In the genomic region with DNA sequence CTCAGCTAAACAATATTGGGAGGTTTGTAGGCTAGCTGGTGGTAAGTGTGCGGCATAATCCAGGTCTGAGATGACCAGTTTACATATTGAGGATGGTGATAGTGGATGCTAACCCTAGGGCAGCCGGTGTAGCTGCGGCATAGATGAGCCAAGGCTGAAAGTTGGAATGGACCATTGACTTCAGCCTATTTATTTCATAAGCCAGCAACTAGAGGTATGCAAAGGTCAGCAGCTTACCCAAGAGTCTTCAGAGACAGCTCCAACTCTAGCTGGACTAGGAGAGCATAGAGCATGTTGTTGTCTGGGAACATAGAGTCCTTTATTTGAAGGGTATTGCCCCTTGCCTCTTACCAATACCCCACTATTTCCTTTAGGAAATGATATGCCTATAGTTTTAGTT, we compare ENCODE assay signal across 24 mouse cellular contexts. TPM values are rescaled to one million over a fixed set of nuclear protein-coding genes. Genes with fewer than 3 reads are reported as not detected.
DNase-seq lines count a peak whose midpoint lies in the region; ATAC-seq and TF ChIP-seq lines count a peak whose summit lies in the region.
"Had no signal": no experiment of that assay in that cellular context is flagged by ENCODE, and none has a peak within 500 bp of the region (broad histone marks: within the 10 kb centered on the region; RNA-seq: fewer than 3 reads in every experiment).

No protein-coding gene starts in this region.

- TF ChIP-seq EP300 in liver, postnatal 0 days (IDR thresholded peaks at IDR 0.05; ENCODE audit: low read depth) = 0 out of 2 replicates have a peak, but pooled peaks have one; percentile 22

- no peak overlapping the region for H3K9ac ChIP-seq in embryonic facial prominence, embryonic 13.5 days
- no peak overlapping the region for H3K9ac ChIP-seq in liver, postnatal 0 days (replicated peaks)
- no peak overlapping the region for H3K9ac ChIP-seq in liver, embryonic 11.5 days (ENCODE audit: low read depth, low read length)
- H3K9ac ChIP-seq: forebrain, embryonic 12.5 days; forebrain, embryonic 15.5 days; heart, embryonic 12.5 days; heart, embryonic 15.5 days; hindbrain, embryonic 13.5 days had no signal

- no peak overlapping the region for H3K4me2 ChIP-seq in embryonic facial prominence, embryonic 13.5 days
- H3K4me2 ChIP-seq in liver, postnatal 0 days (ENCODE audit: low read depth, low read length) = no peak overlapping the region
- H3K4me2 ChIP-seq in liver, embryonic 11.5 days = no peak overlapping the region
- H3K4me2 ChIP-seq: forebrain, embryonic 12.5 days; forebrain, embryonic 15.5 days; heart, embryonic 12.5 days; heart, embryonic 15.5 days; hindbrain, embryonic 13.5 days had no signal

- no peak for DNase-seq in embryonic facial prominence, embryonic 10.5 days (ENCODE audit: low spot score)
- peak; percentile 45 for DNase-seq in kidney, adult 9 months
- no peak for DNase-seq in kidney, postnatal 14 days
- no peak for DNase-seq in liver, postnatal 0 days
- no peak for DNase-seq in liver, embryonic 11.5 days (ENCODE audit: low spot score)
- DNase-seq: adrenal gland, postnatal 10 days; adrenal gland, postnatal 36 days; cerebellum, adult 2 months; cerebellum, adult 9-11 months; cerebellum, postnatal 25 days; gastrocnemius, postnatal 25 days; heart, adult 18-20 months; heart, postnatal 10 days; heart, postnatal 36 days had no signal

- no peaks in the 10 kb centered on the region for H3K36me3 ChIP-seq in embryonic facial prominence, embryonic 13.5 days
- no peaks in the 10 kb centered on the region for H3K36me3 ChIP-seq in embryonic facial prominence, embryonic 10.5 days (replicated peaks)
- no peaks in the 10 kb centered on the region for H3K36me3 ChIP-seq in liver, postnatal 0 days (replicated peaks; ENCODE audit: insufficient read depth, low read length)
- H3K36me3 ChIP-seq in liver, embryonic 11.5 days (ENCODE audit: control insufficient read depth, insufficient read depth, low read length) = no peaks in the 10 kb centered on the region
- H3K36me3 ChIP-seq: forebrain, embryonic 12.5 days; forebrain, embryonic 15.5 days; heart, embryonic 12.5 days; heart, embryonic 15.5 days; hindbrain, embryonic 10.5 days; hindbrain, embryonic 13.5 days had no signal

- 97% methylated on average over 3 of the region's 3 CpGs for WGBS in embryonic facial prominence, embryonic 13.5 days
- 94% methylated on average over 3 of the region's 3 CpGs for WGBS in embryonic facial prominence, embryonic 10.5 days
- WGBS in liver, postnatal 0 days (ENCODE audit: insufficient replicate concordance) = 68% methylated on average over 3 of the region's 3 CpGs
- WGBS in liver, embryonic 11.5 days = 91% methylated on average over 3 of the region's 3 CpGs

- peak overlapping the region; percentile 48; the same call in 1 of the 2 replicates for H3K27ac ChIP-seq in embryonic facial prominence, embryonic 13.5 days
- no peak overlapping the region for H3K27ac ChIP-seq in embryonic facial prominence, embryonic 10.5 days (replicated peaks)
- peak overlapping the region; percentile 11; the same call in 1 of the 2 replicates for H3K27ac ChIP-seq in liver, postnatal 0 days (ENCODE audit: low read depth)
- no peak overlapping the region for H3K27ac ChIP-seq in liver, embryonic 11.5 days (ENCODE audit: low read depth, low read length)
- H3K27ac ChIP-seq: forebrain, embryonic 12.5 days; forebrain, embryonic 15.5 days; heart, embryonic 15.5 days; hindbrain, embryonic 10.5 days; hindbrain, embryonic 13.5 days had no signal

- H3K27me3 ChIP-seq in embryonic facial prominence, embryonic 13.5 days = no peaks in the 10 kb centered on the region
- H3K27me3 ChIP-seq in embryonic facial prominence, embryonic 10.5 days (replicated peaks; ENCODE audit: low read depth, poor library complexity, severe bottlenecking) = no peaks in the 10 kb centered on the region
- H3K27me3 ChIP-seq in liver, postnatal 0 days (ENCODE audit: insufficient read depth, low read length) = no peaks in the 10 kb centered on the region
- H3K27me3 ChIP-seq in liver, embryonic 11.5 days (replicated peaks; ENCODE audit: control insufficient read depth, insufficient read depth, low read length) = no peaks in the 10 kb centered on the region
- H3K27me3 ChIP-seq: forebrain, embryonic 12.5 days; forebrain, embryonic 15.5 days; heart, embryonic 12.5 days; heart, embryonic 15.5 days; hindbrain, embryonic 13.5 days had no signal

- H3K9me3 ChIP-seq in embryonic facial prominence, embryonic 13.5 days = no peaks in the 10 kb centered on the region
- no peaks in the 10 kb centered on the region for H3K9me3 ChIP-seq in embryonic facial prominence, embryonic 10.5 days
- no peaks in the 10 kb centered on the region for H3K9me3 ChIP-seq in liver, postnatal 0 days (ENCODE audit: low read length)
- no peaks in the 10 kb centered on the region for H3K9me3 ChIP-seq in liver, embryonic 11.5 days (ENCODE audit: control insufficient read depth, low read length)
- H3K9me3 ChIP-seq: forebrain, embryonic 12.5 days; forebrain, embryonic 15.5 days; heart, embryonic 12.5 days; heart, embryonic 15.5 days; hindbrain, embryonic 10.5 days; hindbrain, embryonic 13.5 days had no signal

- no peak for ATAC-seq in embryonic facial prominence, embryonic 13.5 days (ENCODE audit: insufficient number of reproducible peaks, insufficient read depth, low FRiP score, low TSS enrichment, low read depth)
- ATAC-seq in liver, postnatal 0 days = peak; percentile 71
- no peak for ATAC-seq in liver, embryonic 11.5 days (replicated peaks; ENCODE audit: low FRiP score)
- ATAC-seq: activated CD4-positive, CD25-positive, alpha-beta regulatory T cell, adult 4 months; forebrain, embryonic 15.5 days; hindbrain, embryonic 16.5 days had no signal

- H3K4me1 ChIP-seq in embryonic facial prominence, embryonic 13.5 days = peaks cover 15% of the 10 kb centered on the region
- H3K4me1 ChIP-seq in embryonic facial prominence, embryonic 10.5 days = no peaks in the 10 kb centered on the region
- H3K4me1 ChIP-seq in liver, postnatal 0 days (ENCODE audit: insufficient read depth) = peaks cover 5% of the 10 kb centered on the region; the same call in 1 of the 2 replicates
- no peaks in the 10 kb centered on the region for H3K4me1 ChIP-seq in liver, embryonic 11.5 days (replicated peaks; ENCODE audit: control insufficient read depth, insufficient read depth, low read length)
- H3K4me1 ChIP-seq: forebrain, embryonic 12.5 days; forebrain, embryonic 15.5 days; heart, embryonic 12.5 days; heart, embryonic 15.5 days; hindbrain, embryonic 10.5 days; hindbrain, embryonic 13.5 days had no signal

- no peak overlapping the region for H3K4me3 ChIP-seq in embryonic facial prominence, embryonic 13.5 days
- H3K4me3 ChIP-seq in embryonic facial prominence, embryonic 10.5 days = no peak overlapping the region
- no peak overlapping the region for H3K4me3 ChIP-seq in liver, postnatal 0 days (ENCODE audit: low read depth, low read length)
- H3K4me3 ChIP-seq in liver, embryonic 11.5 days (ENCODE audit: low read depth, low read length) = no peak overlapping the region
- H3K4me3 ChIP-seq: erythroblast, embryonic 14.5 days; forebrain, embryonic 12.5 days; forebrain, embryonic 15.5 days; heart, embryonic 12.5 days; heart, embryonic 15.5 days; hindbrain, embryonic 10.5 days; hindbrain, embryonic 13.5 days had no signal

- no peak for TF ChIP-seq CTCF in liver, postnatal 0 days (IDR thresholded peaks at IDR 0.05; ENCODE audit: low read depth)

RNA-seq across cellular contexts. Expression of a gene that starts 21.4 kb away (rescaled TPM):
- 0.79 and 0.88 TPM in 2 replicates for polyA plus RNA-seq in embryonic facial prominence, embryonic 13.5 days (2015; fragmentation: Nextera tagmentation; extraction: Ambion mirVana)
- polyA plus RNA-seq in embryonic facial prominence, embryonic 10.5 days (2016; fragmentation: Nextera tagmentation; extraction: Ambion mirVana) = 0.16 and 0.44 TPM in 2 replicates
- polyA plus RNA-seq in liver, postnatal 0 days (2015; fragmentation: Nextera tagmentation; extraction: Ambion mirVana) = 1.6 and 1.7 TPM in 2 replicates
- 0.10 TPM in 1 of 2 replicates, not detected in the other for polyA plus RNA-seq in liver, embryonic 11.5 days (2014; fragmentation: Nextera tagmentation; extraction: Ambion mirVana)
- polyA plus RNA-seq: activated CD4-positive, CD25-positive, alpha-beta regulatory T cell, adult 4 months; cerebellum, adult 2 months had no signal

Comparison
In these comparisons a context has a peak if more than half of its experiments do, and no peak if none do; other contexts are left out.
1. H3K27ac ChIP-seq: peak in embryonic facial prominence, embryonic 13.5 days (single experiment) and liver, postnatal 0 days (single experiment); none in embryonic facial prominence, embryonic 10.5 days (single experiment) and liver, embryonic 11.5 days (single experiment).